Mouse (Mus musculus) cerebellum, postnatal 25 days (tissue): Measurements from ENCODE around the gene Gnmt.

Source experiments
- DNase-seq, 2 experiments: peaks; one replicate each; pipeline ENCODE4 v3.0.0; 2021; ENCODE audit warnings: mixed read lengths in 2 of 2

The Gnmt gene

DNA sequence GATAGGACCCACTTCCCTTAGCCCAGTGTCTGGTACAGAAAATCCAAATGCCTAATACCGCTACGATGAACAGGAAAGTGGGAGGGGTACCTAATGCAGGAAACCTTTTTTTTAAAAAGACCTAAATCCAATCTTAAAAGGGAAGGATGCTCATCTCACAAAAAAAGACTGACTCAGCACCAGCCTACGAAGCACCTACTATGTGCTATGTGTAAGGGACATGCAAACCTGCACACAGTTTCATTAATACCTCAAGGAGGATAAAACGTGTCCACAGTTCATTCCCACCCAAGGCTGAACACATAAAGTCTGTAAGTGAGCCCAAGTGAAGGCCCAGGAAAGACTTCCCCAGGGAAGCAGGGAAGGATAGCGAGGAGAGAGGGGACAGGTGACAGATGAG lies 26.5 kb downstream of the Gnmt start:
- no peak for DNase-seq

DNA sequence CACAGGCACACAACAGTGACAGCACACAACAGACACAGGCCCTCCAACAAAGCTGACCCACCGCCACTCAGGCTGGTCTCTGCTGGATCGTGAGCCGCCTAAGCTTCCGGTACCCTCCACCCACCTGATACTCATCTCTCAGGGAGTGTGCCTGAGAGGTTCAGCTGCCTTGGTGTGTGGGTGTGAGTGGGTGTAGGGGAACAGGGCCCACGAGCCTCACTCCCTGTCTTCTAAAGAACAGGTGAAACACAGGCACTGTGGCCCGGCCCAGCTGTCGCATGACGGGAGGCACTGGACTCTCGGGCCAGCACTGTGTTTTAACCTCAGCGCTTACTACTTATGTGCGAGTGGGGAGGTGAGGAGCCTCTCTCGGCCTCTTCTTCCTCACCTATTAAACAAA lies 26.9 kb downstream of the Gnmt start:
- peak in 1 of 2 experiments; percentile 44 for DNase-seq

DNA sequence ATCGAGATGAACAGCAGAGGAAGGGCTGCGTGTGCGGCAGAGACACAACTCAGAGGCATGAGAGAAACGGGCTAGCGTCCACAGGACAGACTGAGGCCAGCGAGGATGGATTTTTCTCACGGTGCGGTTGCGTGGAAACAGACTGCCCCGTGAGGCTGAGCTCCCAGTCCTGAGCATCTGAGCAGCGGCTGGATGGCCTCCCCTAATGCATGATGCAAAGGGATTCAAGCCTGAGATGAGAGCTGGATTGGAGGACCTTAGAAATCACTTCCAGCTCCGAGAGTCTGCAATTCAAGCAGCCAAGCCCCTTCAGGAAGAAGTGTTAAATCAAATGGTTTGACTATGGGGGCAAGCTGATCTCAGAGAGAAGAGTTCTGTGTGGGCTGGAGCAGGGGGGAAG lies 27.5 kb downstream of the Gnmt start:
- DNase-seq: no peak

DNA sequence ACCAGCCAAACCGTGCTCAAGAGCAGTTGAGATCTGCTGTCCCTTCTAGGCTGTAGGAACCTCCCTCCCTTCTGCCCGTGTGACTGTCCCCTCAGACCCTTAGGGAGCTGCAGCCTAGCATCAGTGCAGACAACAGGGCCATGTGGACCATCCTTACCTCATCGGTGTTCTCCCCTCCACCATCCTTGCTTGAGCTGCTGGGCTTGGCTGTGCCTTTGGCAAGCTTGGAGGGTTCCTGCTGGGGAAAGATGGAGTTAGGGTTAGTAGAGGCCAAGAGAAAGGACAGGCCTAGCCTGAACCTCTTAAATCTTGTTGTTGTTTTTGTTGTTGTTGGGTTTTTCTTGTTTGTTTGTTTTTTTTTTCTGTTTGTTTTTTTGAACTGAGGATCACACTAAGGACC lies 29.1 kb downstream of the Gnmt start:
- peak; percentile 62 to 77 for DNase-seq

DNA sequence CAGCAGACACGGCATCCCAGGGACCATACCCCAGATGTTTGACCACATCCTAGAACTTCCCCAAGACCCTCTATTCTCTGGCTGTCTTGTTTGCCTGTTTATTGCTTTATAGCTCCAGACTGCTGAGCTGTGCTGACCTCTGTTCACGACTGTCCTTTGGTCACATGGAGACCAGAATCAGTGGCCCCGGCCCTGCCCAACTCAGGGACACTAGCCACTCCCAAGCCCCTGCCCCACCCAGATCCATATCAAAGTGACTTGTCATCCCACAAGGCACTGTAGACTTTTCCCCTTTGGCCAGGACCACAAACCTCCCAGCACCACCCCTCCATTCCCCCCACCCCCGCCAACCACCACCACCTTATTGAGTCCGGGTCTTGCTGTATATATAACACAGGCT lies 29.7 kb downstream of the Gnmt start:
- no peak for DNase-seq

DNA sequence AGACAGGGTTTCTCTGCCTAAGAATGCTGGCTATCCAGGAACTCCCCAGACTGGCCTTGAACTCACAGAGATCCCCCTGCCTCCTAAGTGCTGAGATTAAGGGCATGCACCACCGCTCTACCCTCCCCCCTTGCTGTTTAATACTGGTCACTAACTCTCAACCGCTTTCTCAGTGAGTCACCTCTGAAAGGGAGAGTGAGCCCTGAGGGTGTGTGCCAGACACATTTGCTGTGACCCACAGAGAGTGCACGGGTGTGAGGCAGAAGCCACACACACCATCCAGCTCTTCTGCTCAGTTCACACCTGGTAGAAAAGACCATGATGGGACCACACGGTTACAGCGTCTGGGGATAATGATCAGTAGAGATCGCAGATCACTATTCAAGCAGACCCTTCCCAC lies 30.5 kb downstream of the Gnmt start:
- DNase-seq: no peak

DNA sequence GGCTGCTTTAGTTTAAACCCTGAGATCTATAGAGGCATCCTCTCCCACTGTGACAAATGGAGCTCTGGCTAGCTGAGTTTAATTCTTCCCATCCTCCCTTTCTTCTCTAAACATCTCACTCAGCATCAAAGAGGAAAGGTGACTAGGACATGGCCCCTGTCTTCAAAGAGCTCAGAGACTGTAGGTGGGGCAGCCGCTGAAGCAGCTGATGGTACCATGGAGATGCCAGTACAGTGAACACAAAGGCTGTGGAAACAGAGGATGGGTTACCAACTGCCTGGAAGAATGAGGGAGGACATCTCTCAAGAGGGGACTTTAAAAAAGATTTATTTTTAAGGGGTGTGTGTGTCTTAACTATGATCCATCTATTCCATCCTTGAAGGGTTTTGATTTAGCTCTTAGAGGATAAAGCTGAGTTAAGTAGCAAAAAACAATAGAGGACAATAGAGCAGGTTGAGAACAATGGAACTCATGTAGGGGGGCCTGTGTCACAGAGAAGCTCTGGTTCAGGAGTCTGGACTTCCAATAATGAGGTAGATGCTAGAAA lies 34.4 kb downstream of the Gnmt start:
- no peak for DNase-seq

DNA sequence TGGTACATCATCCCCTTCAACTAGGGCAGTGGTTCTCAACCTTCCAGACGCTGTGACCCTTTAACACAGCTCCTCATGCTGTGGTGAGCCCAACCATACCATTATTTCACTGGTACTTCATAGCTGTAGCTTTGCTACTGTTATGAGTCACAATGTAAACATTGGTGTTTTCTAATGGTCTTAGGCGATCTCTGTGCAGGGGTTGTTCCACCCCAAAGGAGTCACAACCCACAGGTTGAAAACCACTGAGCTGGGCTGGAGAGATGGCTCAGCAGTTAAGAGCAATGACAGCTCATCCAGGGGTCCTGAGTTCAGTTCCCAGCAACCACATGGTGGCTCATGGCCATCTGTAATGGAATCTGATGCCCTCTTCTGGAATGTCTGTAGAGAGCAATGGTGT lies 37.6 kb downstream of the Gnmt start:
- no peak for DNase-seq

DNA sequence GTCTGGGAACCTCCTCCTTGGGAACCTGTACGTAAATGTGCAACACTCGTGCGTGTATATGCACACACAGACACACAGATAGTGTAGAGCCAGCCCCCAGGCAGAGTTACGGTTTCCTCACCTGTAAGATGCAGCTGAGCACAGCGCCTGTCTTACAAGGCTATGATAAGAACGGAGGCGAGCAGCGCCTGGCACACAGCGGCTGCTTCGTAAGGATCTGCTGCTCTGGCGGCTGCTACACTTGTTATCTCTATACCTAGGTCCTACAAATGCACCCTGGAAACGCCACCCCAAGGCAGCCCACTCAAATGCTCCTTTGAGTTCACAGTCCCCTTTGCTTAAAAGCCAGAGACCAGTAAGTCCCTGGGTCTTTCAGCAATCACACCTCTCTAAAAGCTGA lies 38.3 kb downstream of the Gnmt start:
- DNase-seq: no peak

DNA sequence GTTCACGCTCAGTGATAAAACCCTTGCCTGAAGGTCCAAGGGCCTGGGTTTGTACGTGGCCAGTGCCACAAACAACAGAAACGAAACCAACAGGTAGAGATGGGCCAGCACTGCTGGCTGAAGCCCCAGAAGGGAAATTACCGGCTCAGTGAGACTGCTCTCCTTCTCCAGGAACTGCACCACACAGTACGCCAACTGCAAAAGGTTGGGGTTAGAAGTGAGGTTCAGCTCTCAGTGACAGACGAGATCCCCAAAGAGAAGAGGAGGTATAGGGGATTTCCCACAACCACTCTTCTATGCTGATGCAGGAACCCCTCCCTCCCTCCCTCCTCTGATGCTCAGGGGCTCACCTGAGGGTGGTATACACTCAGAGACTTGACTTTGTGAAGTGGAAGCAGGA lies 43.1 kb downstream of the Gnmt start:
- no peak for DNase-seq

DNA sequence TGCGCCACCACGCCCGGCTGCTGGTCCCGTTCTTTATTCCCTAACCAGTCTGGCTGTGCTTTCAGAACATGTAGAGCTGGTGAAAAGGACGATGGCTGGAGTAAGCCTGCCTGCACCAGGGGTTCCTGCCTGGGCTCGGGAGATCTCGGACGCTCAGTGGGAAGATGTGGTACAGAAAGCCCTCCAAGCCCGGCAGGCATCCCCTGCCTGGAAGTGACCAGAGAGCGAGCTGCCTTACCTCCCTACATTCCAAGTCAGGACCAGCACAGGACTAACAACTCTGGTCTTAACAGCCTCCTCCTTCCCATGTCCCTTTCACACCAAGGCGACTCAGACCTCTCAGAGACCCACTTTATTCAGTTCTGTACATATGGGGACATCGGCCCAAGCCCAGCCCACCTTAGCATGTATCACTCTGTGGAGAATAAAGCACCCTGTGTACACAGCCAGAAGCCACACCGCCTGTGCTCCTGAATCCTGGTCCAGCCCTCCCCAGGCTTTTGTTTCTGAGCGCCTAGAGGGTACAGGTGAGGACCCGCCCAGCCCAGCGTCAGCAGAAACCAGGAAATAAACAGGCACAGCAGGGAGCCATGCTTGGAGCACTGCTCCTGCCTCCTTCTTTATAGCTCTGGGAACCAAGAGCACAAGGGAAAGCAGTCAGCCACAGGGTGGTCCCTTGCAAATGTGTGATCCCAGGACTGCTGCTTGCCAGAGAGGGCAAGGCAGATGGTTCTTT lies 46.1 kb downstream of the Gnmt start:
- DNase-seq: peak in 1 of 2 experiments; percentile 24

DNA sequence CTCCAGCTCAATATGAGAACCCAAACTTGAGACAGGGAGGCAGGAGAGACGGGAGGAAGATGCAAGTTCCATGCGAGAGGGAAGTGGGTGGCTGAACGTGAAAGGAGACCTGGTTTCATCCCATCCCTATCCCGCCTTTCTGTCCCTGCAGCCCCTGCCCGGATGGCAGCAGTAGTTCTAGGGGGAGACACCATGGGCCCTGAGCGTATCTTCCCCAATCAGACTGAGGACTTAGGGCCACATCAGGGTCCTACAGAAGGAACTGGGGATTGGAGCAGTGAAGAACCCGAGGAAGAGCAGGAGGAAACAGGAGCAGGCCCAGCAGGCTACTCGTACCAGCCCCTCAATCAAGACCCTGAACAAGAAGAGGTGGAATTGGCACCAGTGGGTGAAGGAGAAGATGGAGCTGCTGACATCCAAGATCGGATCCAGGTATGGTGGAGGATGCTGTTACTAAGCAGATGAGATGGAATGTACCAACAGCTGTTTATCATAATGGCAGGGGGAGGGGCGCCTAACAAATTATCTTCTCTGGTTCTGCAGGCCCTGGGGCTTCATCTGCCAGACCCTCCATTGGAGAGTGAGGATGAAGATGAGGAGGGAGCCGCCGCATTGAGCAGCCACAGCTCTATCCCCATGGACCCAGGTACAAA lies 47.4 kb downstream of the Gnmt start:
- DNase-seq: peak in 1 of 2 experiments; percentile 27

DNA sequence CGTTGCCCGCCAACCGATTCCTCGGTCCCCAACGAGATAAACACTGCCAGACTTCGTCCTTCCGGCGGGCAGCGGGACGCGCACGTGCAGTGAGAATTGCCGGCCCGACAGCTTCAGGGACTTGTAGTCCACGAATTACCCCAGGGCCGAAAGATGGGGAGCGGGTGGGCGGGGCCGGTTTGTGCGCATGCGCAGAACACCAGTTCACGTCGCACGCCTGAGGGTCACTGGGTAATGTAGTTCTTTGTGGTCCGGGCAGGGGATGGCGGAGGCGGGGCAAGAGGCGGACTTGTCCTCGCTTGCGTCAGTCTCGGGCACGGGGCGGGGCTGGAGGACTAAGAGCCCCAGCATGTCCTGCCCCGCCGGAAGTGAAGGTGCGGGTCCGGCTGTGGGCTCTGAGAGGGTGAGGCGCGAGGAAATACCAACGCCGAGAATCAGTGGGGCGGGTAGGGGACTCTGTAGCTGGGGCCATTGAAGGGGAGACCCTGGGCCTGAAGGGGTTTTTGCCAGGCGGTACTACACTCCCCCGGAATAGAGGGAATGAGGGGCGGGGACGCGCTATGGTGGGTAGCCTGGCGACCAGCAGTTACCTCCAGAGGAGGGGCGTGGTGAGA lies 48.1 kb downstream of the Gnmt start, which contains the start of gene Klhdc3:
Gene Klhdc3 (minus strand): TSS at position 155 of the 614 bp plus-strand sequence.
- peak; percentile 96 to 99 for DNase-seq

DNA sequence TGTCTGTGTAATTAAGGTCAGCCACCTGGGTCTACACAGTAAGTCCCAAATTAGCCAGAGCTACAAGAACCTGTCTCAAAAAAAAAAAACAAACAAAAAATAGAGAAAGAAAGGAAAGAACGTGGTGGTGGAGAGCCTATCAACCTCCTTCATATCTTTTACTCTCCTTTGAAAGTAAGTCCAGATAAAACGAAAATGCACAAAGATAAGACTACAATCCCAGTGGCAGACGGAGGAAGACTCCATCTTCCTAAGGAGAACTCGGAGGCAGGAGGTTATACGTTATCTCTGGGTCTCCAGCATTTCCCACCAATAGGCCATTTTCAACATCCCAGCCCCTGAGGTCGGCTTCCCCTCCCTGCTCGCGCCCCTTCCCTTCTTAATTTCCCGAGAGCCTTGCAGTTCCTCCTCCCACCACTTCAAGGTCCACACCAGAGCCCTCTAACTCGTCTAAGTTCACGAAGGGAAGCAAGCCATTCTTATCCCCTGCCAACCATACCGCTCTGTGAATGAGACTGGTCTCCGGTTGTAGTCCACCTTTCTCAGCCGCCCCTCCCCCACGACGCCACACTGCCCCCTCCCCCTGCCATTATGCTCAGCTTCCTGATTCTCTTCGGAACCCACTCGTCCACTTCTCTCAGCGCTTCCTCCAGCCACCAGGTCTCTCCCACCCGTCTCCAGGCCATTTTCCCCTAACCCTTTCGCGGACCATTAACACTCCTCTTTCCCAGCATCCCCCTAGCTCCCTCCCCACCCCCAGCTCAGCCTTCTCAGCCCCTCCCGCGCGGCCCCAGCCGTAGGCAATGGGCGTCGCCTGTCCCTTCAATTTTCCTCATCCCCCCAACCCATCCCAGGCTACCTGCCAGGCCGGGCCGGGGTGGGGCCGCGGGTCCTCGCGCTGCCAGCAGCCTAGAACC lies 48.9 kb downstream of the Gnmt start:
- DNase-seq: peak in 1 of 2 experiments; percentile 72

DNA sequence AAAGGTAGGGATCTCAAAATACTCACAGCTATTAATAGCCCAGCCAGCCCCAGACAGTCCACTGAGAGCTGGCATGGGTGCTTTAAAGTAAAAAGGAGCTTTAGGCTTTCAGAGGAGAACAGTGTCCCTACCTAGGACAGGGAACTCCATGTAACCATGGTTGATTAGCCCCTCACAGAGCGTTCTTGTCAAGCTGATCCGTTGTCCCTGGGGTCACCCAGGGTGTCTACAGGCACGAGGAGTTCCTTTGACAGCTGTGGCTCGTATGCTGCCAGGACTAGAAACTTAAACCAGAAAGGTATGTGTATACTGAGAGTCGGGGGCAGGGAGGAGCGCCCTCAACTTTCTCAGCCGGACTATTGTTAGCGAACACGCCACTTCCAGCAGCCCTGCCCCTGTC lies 50.1 kb downstream of the Gnmt start:
- no peak for DNase-seq

DNA sequence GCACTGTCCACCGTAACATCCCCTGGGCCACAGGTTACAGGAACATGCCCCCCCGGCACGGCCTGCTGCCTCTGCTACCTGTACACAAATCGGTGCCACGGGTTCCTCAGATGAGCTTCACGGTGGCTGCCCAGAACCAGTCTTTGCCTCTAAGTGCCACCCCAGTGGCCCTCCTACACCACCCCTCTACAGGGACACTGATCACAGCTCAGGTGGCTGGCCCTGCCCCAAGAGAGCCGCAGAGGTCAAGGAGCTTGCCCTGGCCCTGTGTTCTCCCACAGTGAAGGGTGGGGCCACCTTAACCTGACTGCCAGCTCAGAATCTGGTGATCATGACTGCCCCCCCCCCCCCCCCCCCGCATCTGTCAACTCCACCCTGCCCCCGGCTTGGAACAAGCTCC lies 50.6 kb downstream of the Gnmt start, which contains the start of gene Mea1:
Gene Mea1 (plus strand): TSS at position 378 of the 400 bp plus-strand sequence.
- DNase-seq: peak in 1 of 2 experiments; percentile 37
